Mouse (Mus musculus) stomach, embryonic 14.5 days (tissue): ENCODE data around the gene Camk2n1. TPM values are rescaled to one million over a fixed set of nuclear protein-coding genes. Genes with fewer than 3 reads are reported as not detected.

ENCODE experiments used
- ATAC-seq: fragments of 200-750 bp; cut with Nextera tagmentation; 2 replicates; pipeline ENCODE4 v1.8.0; 2017; ENCODE audit warnings: low read depth, moderate TSS enrichment; ENCODE audit not compliant: insufficient number of reproducible peaks, insufficient read depth, low FRiP score
- H3K27ac ChIP-seq: fragments of 300-500 bp; sonication (generic); 2 replicates; pipeline ENCODE4 v1.5.1; 2014; ENCODE audit warnings: mild to moderate bottlenecking, low read length, moderate library complexity, mixed read lengths
- H3K27me3 ChIP-seq: fragments of 300-500 bp; sonication (generic); 2 replicates; pipeline ENCODE4 v1.6.1; 2014; ENCODE audit warnings: low read length, control low read depth, mixed read lengths; ENCODE audit not compliant: control insufficient read depth, insufficient read depth
- H3K36me3 ChIP-seq: fragments of 300-500 bp; sonication (generic); 2 replicates; pipeline ENCODE4 v1.6.1; 2014; ENCODE audit warnings: mild to moderate bottlenecking, control low read depth, low read length, moderate library complexity, mixed read lengths; ENCODE audit not compliant: control insufficient read depth, insufficient read depth
- H3K4me1 ChIP-seq: fragments of 300-500 bp; sonication (generic); 2 replicates; pipeline ENCODE4 v1.6.1; 2014; ENCODE audit warnings: low read length, control low read depth, mixed read lengths; ENCODE audit not compliant: control insufficient read depth, insufficient read depth
- H3K4me2 ChIP-seq: fragments of 300-500 bp; sonication (generic); replicated peaks from 2 replicates; pipeline ENCODE4 v1.6.1; 2014; ENCODE audit warnings: low read depth, low read length, control low read depth
- H3K4me3 ChIP-seq: fragments of 300-500 bp; sonication (generic); 2 replicates; pipeline ENCODE4 v1.5.1; 2014; ENCODE audit warnings: low read depth, low read length, control low read depth
- H3K9ac ChIP-seq: fragments of 300-500 bp; sonication (generic); replicated peaks from 2 replicates; pipeline ENCODE4 v1.6.1; 2014; ENCODE audit warnings: low read depth, mild to moderate bottlenecking, control low read depth, low read length, moderate library complexity, mixed read lengths
- H3K9me3 ChIP-seq: fragments of 300-500 bp; sonication (generic); 2 replicates; pipeline ENCODE4 v1.6.1; 2016; ENCODE audit warnings: low read depth, low read length, control low read depth; ENCODE audit not compliant: control insufficient read depth
- WGBS: fragments of 180-500 bp; shearing (Covaris S2); extraction: QIAGEN DNeasy Blood & Tissue Kit; methylation state at CpG from one replicate; pipeline ENCODE4 v1.1.7; 2014; 5-methylcytosine and 5-hydroxymethylcytosine counted together
- polyA plus RNA-seq: library from polyadenylated mRNA; unstranded; fragments of >200 nt; fragmentation: Nextera tagmentation; extraction: Ambion mirVana; gene quantifications from 2 replicates; pipeline ENCODE4 v1.2.1, GENCODE M21; 2014

The Camk2n1 gene
- polyA plus RNA-seq, 1 experiment from 2014 or later, result 4.0 TPM

- Histone ChIP-seq H3K9me3 (no peaks in the 10 kb centered on the region), H3K4me3 (peak overlapping the region; percentile 92), H3K27ac (peak overlapping the region; percentile 82; the same call in 1 of the 2 replicates), H3K4me1 (peaks cover 15% of the 10 kb centered on the region; the same call in 1 of the 2 replicates), H3K9ac (no peak overlapping the region), H3K27me3 (no peaks in the 10 kb centered on the region), H3K36me3 (no peaks in the 10 kb centered on the region), H3K4me2 (peak overlapping the region; percentile 91)
- WGBS, result 6% methylated on average over 19 of the region's 19 CpGs
- no peak for ATAC-seq
Measured at GRCm38 (mm10) chr4:138453097-138453752, 889 bp upstream of the Camk2n1 start.

GRCm38 (mm10) chr4:138454571-138455140 lies 542 bp downstream of the Camk2n1 start:
- WGBS, result 1% methylated on average over 76 of the region's 78 CpGs
- H3K4me1 ChIP-seq, result peaks cover 15% of the 10 kb centered on the region; the same call in 1 of the 2 replicates
- no peaks in the 10 kb centered on the region for H3K27me3 ChIP-seq
- peak overlapping the region; percentile 92 for H3K4me3 ChIP-seq
- H3K9me3 ChIP-seq, result no peaks in the 10 kb centered on the region
- H3K4me2 ChIP-seq, result peak overlapping the region; percentile 91
- no peaks in the 10 kb centered on the region for H3K36me3 ChIP-seq
- H3K27ac ChIP-seq, result peak overlapping the region; percentile 82
- ATAC-seq, result peak; percentile 10; the same call in 1 of the 2 replicates
- peak overlapping the region; percentile 85 for H3K9ac ChIP-seq

GRCm38 (mm10) chr4:138455141-138455955 lies 1.2 kb downstream of the Camk2n1 start:
- no peaks in the 10 kb centered on the region for H3K27me3 ChIP-seq
- peaks cover 19% of the 10 kb centered on the region; the same call in 1 of the 2 replicates for H3K4me1 ChIP-seq
- peak; percentile 4; the same call in 1 of the 2 replicates for ATAC-seq
- peak overlapping the region; percentile 91 for H3K4me2 ChIP-seq
- peak overlapping the region; percentile 82 for H3K27ac ChIP-seq
- WGBS, result under 1% methylated on average over 58 of the region's 58 CpGs
- H3K9ac ChIP-seq, result peak overlapping the region; percentile 85
- H3K36me3 ChIP-seq, result no peaks in the 10 kb centered on the region
- peak overlapping the region; percentile 92 for H3K4me3 ChIP-seq
- no peaks in the 10 kb centered on the region for H3K9me3 ChIP-seq

- Histone ChIP-seq H3K4me3 (peak overlapping the region; percentile 92), H3K27me3 (no peaks in the 10 kb centered on the region), H3K27ac (no peak overlapping the region), H3K4me1 (peaks cover 20% of the 10 kb centered on the region; the same call in 1 of the 2 replicates), H3K9ac (peak overlapping the region; percentile 85), H3K4me2 (peak overlapping the region; percentile 91), H3K36me3 (no peaks in the 10 kb centered on the region), H3K9me3 (no peaks in the 10 kb centered on the region)
- WGBS, result under 1% methylated on average over 17 of the region's 17 CpGs
- ATAC-seq, result no peak
Measured at GRCm38 (mm10) chr4:138455956-138456341, 1.8 kb downstream of the Camk2n1 start.

- Histone ChIP-seq H3K27me3 (no peaks in the 10 kb centered on the region), H3K36me3 (no peaks in the 10 kb centered on the region), H3K9ac (peak overlapping the region; percentile 85; the same call in 1 of the 2 replicates), H3K9me3 (no peaks in the 10 kb centered on the region), H3K4me3 (peak overlapping the region; percentile 92), H3K4me2 (peak overlapping the region; percentile 91), H3K4me1 (peaks cover 20% of the 10 kb centered on the region; the same call in 1 of the 2 replicates), H3K27ac (no peak overlapping the region)
- ATAC-seq, result no peak
- WGBS, result 21% methylated on average over 8 of the region's 8 CpGs
Measured at GRCm38 (mm10) chr4:138456536-138456935, 2.4 kb downstream of the Camk2n1 start.

- Histone ChIP-seq H3K27me3 (no peaks in the 10 kb centered on the region), H3K36me3 (no peaks in the 10 kb centered on the region), H3K9me3 (no peaks in the 10 kb centered on the region), H3K9ac (no peak overlapping the region), H3K4me2 (no peak overlapping the region), H3K4me1 (peaks cover 20% of the 10 kb centered on the region; the same call in 1 of the 2 replicates), H3K4me3 (no peak overlapping the region), H3K27ac (no peak overlapping the region)
- no peak for ATAC-seq
- 33% methylated on average over 4 of the region's 4 CpGs for WGBS
Measured at GRCm38 (mm10) chr4:138457091-138457490, 3.0 kb downstream of the Camk2n1 start.

GRCm38 (mm10) chr4:138458171-138458570 lies 4.1 kb downstream of the Camk2n1 start:
- Histone ChIP-seq H3K27ac (no peak overlapping the region), H3K27me3 (no peaks in the 10 kb centered on the region), H3K4me2 (no peak overlapping the region), H3K36me3 (no peaks in the 10 kb centered on the region), H3K9ac (no peak overlapping the region), H3K4me3 (no peak overlapping the region), H3K4me1 (peaks cover 25% of the 10 kb centered on the region), H3K9me3 (no peaks in the 10 kb centered on the region)
- no peak for ATAC-seq
- WGBS, result 82% methylated on average over 7 of the region's 7 CpGs

GRCm38 (mm10) chr4:138458735-138459440 lies 4.8 kb downstream of the Camk2n1 start:
- Histone ChIP-seq H3K27ac (no peak overlapping the region), H3K36me3 (no peaks in the 10 kb centered on the region), H3K4me1 (peaks cover 27% of the 10 kb centered on the region), H3K9ac (no peak overlapping the region), H3K4me3 (no peak overlapping the region), H3K9me3 (no peaks in the 10 kb centered on the region), H3K27me3 (no peaks in the 10 kb centered on the region), H3K4me2 (no peak overlapping the region)
- 58% methylated on average over 5 of the region's 5 CpGs for WGBS
- no peak for ATAC-seq
